Mouse (Mus musculus) myocyte (in vitro differentiated cells): Measurements from ENCODE around the gene Tmem91. TPM values are rescaled to one million over a fixed set of nuclear protein-coding genes. Genes with fewer than 3 reads are reported as not detected.

Source experiments
- H3K27me3 ChIP-seq: one replicate; pipeline ENCODE4 v1.6.1; 2011; ENCODE audit not compliant: control insufficient read depth, insufficient read depth, insufficient read length
- H3K36me3 ChIP-seq: one replicate; pipeline ENCODE4 v1.6.1; 2011; ENCODE audit not compliant: control insufficient read depth, insufficient read depth
- H3K4me2 ChIP-seq: one replicate; pipeline ENCODE4 v1.6.1; 2011; ENCODE audit warnings: low read depth, control low read depth
- H3K4me3 ChIP-seq: one replicate; pipeline ENCODE4 v1.5.1; 2011; ENCODE audit warnings: mild to moderate bottlenecking, control low read depth, moderate library complexity
- H3K79me2 ChIP-seq: one replicate; pipeline ENCODE4 v1.6.1; 2011; ENCODE audit not compliant: control insufficient read depth, insufficient read depth
- H3ac ChIP-seq: one replicate; pipeline ENCODE4 v1.6.1; 2011; ENCODE audit not compliant: control insufficient read depth, insufficient read length
- CEBPB ChIP-seq: IDR thresholded peaks from 2 replicates; pipeline ENCODE4 v1.6.1; 2011; ENCODE audit warnings: mild to moderate bottlenecking, moderate library complexity; ENCODE audit not compliant: poor library complexity, insufficient read depth, severe bottlenecking
- E2F4 ChIP-seq: IDR thresholded peaks from one replicate; pipeline ENCODE4 v1.6.1; 2011; ENCODE audit warnings: mild to moderate bottlenecking, control low read depth, moderate library complexity; ENCODE audit not compliant: insufficient read depth
- MAX ChIP-seq: IDR thresholded peaks from one replicate; pipeline ENCODE4 v1.6.1; 2011; ENCODE audit warnings: low read depth, mild to moderate bottlenecking, control low read depth
- MYOD1 ChIP-seq, 3 experiments: IDR thresholded peaks; one replicate each; pipeline ENCODE4 v1.6.1; 2011; ENCODE audit warnings: control low read depth in 2 of 3, low read depth in 2 of 3, mild to moderate bottlenecking in 2 of 3, moderate library complexity in 1 of 3; ENCODE audit not compliant: insufficient read length in 2 of 3, control insufficient read depth in 1 of 3
- MYOG ChIP-seq, 3 experiments: IDR thresholded peaks; one replicate each; pipeline ENCODE4 v1.6.1; 2011; ENCODE audit warnings: control low read depth in 2 of 3, low read depth in 2 of 3, mild to moderate bottlenecking in 2 of 3; ENCODE audit not compliant: insufficient read length in 2 of 3, control insufficient read depth in 1 of 3, insufficient read depth in 1 of 3
- POLR2A ChIP-seq: IDR thresholded peaks from one replicate; pipeline ENCODE4 v1.6.1; 2011; ENCODE audit warnings: low read depth, mild to moderate bottlenecking, control low read depth, moderate library complexity; ENCODE audit not compliant: insufficient read length
- POLR2AphosphoS2 ChIP-seq: IDR thresholded peaks from one replicate; pipeline ENCODE4 v1.6.1; 2011; ENCODE audit warnings: low read depth, control low read depth; ENCODE audit not compliant: insufficient read length
- REST ChIP-seq: IDR thresholded peaks from one replicate; pipeline ENCODE4 v1.6.1; 2011; ENCODE audit warnings: mild to moderate bottlenecking, control low read depth, moderate library complexity; ENCODE audit not compliant: insufficient read depth, insufficient read length
- TCF12 ChIP-seq: IDR thresholded peaks from one replicate; pipeline ENCODE4 v1.6.1; 2011; ENCODE audit warnings: mild to moderate bottlenecking, control low read depth; ENCODE audit not compliant: poor library complexity, insufficient read depth, severe bottlenecking
- TCF3 ChIP-seq: IDR thresholded peaks from one replicate; pipeline ENCODE4 v1.6.1; 2011; ENCODE audit warnings: low read depth, control low read depth; ENCODE audit not compliant: insufficient read length
- USF1 ChIP-seq: IDR thresholded peaks from one replicate; pipeline ENCODE4 v1.6.1; 2011; ENCODE audit warnings: low read depth, mild to moderate bottlenecking, control low read depth, moderate library complexity
- polyA plus RNA-seq: library from polyadenylated mRNA; unstranded; fragments of >200 nt; fragmentation: generic; extraction: Trizol; gene quantifications from one replicate; pipeline ENCODE4 v1.2.1, GENCODE M21; 2012; ENCODE audit warnings: missing spikeins

Tmem91 gene
- polyA plus RNA-seq, 1 experiment, result 0.40 TPM

DNA sequence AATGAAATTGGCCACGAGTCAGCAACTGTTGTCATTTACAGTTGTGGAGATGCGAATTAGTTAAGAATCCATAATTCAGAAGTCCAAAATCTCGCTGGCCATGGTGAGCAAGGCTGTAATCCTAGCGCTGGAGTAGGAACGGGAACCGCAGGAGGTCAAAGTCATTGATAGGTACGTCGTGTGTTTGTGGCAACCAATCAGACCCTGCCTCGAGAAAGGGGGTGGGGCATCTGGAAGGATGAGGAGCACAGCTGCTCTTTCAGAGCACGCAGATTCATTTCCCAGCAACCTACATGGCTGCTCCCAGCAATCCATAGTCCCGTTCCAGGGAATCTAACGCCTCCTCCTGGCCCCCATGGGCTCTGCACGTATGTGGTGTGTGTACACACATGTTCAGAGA, 24.9 kb upstream of the Tmem91 start:
- H3K36me3 ChIP-seq, result peaks cover 32% of the 10 kb centered on the region
- H3K4me2 ChIP-seq, result no peak overlapping the region
- H3K79me2 ChIP-seq, result no peaks in the 10 kb centered on the region
- TF ChIP-seq E2F4, result no peak
- no peak for TF ChIP-seq POLR2AphosphoS2
- H3K4me3 ChIP-seq, result no peak overlapping the region
- no peaks in the 10 kb centered on the region for H3K27me3 ChIP-seq
- H3ac ChIP-seq, result no peak overlapping the region

DNA sequence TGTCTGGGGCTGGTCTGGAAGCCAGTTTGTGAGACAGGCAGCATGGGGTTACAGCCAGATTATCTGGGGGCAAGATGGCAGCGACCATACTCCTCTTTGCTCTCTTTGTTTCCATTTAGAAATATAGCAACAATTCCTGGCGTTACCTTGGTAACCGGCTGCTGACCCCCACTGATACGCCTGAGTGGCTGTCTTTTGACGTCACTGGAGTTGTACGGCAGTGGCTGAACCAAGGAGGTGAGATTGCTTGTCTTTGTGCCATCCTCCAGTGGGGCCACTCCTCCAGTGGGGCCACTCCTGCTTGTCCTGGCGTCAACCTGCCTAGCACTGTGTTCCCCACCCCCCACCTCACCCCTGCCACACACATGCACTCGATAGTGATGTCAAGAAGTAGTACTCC, 19.1 kb upstream of the Tmem91 start:
- Histone ChIP-seq H3K79me2 (peaks cover 11% of the 10 kb centered on the region), H3K27me3 (no peaks in the 10 kb centered on the region), H3K36me3 (peaks cover 16% of the 10 kb centered on the region), H3K4me2 (no peak overlapping the region), H3K4me3 (no peak overlapping the region), H3ac (no peak overlapping the region)
- TF ChIP-seq TCF12, result no peak
- no peak for TF ChIP-seq POLR2AphosphoS2
- TF ChIP-seq CEBPB, result no peak
- no peak for TF ChIP-seq E2F4
- no peak for TF ChIP-seq REST
- no peak for TF ChIP-seq MYOG (IDR thresholded peaks at IDR 0.05; ENCODE audit: control insufficient read depth in 1 of 3, insufficient read depth in 1 of 3, insufficient read length in 2 of 3, low read depth in 2 of 3)
- no peak for TF ChIP-seq USF1

DNA sequence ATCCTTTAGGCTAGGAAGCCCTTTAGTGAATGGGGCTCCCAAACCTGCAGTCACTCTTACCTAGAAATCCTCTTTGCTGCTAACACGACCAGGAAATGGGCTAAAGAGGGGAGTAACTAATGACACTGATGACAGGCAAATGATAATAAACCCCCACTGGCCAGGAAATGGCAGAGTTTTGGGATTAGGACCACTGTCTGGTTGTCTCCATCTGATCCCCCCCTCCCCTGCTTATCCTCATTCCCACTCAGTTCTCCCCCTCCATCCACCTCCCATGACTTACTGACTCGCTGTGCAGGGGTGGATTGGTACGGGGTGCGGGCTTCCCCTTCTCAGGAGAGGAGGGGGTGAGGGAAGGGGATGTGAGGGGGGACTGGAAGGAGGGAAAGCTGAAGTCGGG, 15.1 kb upstream of the Tmem91 start:
- Histone ChIP-seq H3K36me3 (peaks cover 3% of the 10 kb centered on the region), H3K27me3 (no peaks in the 10 kb centered on the region), H3K4me3 (peak overlapping the region; percentile 90), H3ac (no peak overlapping the region), H3K79me2 (peaks cover 29% of the 10 kb centered on the region), H3K4me2 (peak overlapping the region; percentile 74)
- TF ChIP-seq USF1 (no peak), MYOD1 (IDR thresholded peaks at IDR 0.05; ENCODE audit: control insufficient read depth in 1 of 3, insufficient read length in 2 of 3, low read depth in 2 of 3) (no peak), E2F4 (no peak), CEBPB (no peak), TCF12 (no peak)

DNA sequence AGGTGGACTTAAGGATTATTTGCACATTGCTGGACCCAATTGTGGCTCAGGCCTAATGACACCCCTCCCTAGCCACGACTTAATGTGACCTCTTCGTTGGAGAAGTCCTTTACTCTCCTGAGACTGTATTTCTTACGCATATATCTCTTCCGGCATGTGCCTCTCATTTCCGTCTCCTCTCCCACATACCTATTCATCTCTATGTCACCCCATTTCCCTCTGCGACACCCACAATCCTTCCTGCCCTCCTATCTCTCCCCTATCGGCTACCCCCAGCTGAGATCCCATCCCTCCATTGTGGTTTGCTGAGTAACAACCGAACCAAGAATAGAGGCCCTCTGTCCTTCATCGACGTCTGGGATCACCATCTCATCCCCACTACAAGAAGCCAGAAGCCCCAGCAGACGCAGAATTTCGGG, 14.6 kb upstream of the Tmem91 start:
- Histone ChIP-seq H3K4me2 (peak overlapping the region; percentile 74), H3K79me2 (peaks cover 29% of the 10 kb centered on the region), H3K4me3 (peak overlapping the region; percentile 90), H3ac (no peak overlapping the region), H3K27me3 (no peaks in the 10 kb centered on the region), H3K36me3 (peaks cover 3% of the 10 kb centered on the region)
- TF ChIP-seq TCF12 (no peak), E2F4 (no peak), MAX (no peak), CEBPB (no peak), POLR2A (no peak), POLR2AphosphoS2 (no peak), TCF3 (no peak), MYOD1 (IDR thresholded peaks at IDR 0.05; ENCODE audit: control insufficient read depth in 1 of 3, insufficient read length in 2 of 3, low read depth in 2 of 3) (no peak)

DNA sequence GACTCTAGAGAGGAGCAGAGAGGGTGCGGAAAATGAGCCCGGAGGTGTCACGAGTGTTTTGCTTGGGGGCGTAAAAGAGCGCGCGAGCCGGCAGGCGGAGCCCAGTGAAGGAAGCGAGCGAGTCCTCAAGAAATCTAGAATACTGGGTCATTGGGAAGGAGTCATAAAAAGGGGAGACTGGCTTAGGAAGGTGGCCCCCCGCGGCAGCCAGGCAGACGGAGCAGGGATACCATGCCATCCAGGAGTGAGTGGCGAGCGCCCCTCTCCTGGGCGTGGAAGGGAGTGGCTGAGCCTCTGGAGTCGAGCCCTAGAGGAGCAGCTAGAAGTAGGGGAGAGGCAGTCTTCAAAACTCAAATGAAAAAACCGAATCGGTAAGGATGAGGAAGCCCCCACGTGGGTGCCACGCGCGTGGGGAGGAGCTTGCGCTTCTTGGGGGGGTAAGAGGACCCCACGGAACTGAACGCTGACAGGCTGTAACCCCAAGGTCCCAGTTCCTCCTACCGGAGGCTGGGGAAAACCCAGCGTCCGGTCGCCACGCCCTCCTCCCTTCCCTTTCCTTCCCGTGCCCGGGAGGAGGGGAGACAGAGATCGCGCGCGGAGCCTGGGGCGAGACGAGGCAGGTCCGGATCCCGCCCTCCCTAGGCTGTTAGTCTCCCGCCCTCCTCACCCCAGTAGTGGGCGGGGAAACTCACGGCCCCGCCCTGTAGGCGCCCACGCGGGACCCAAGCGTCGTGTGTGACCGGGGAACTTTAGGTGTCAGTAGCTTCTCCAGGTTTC, 14.0 kb upstream of the Tmem91 start:
- H3K36me3 ChIP-seq, result peaks cover 3% of the 10 kb centered on the region
- no peaks in the 10 kb centered on the region for H3K27me3 ChIP-seq
- peaks cover 29% of the 10 kb centered on the region for H3K79me2 ChIP-seq
- H3K4me2 ChIP-seq, result peak overlapping the region; percentile 74
- TF ChIP-seq POLR2A (peak; percentile 54), POLR2AphosphoS2 (peak; percentile 34), E2F4 (peak; percentile 18), CEBPB (no peak), MYOG (IDR thresholded peaks at IDR 0.05; ENCODE audit: control insufficient read depth in 1 of 3, insufficient read depth in 1 of 3, insufficient read length in 2 of 3, low read depth in 2 of 3) (no peak)
- H3ac ChIP-seq, result peak overlapping the region; percentile 50
- H3K4me3 ChIP-seq, result peak overlapping the region; percentile 90
